8 mouse cellular contexts compared by ENCODE assay signal in the genomic region with DNA sequence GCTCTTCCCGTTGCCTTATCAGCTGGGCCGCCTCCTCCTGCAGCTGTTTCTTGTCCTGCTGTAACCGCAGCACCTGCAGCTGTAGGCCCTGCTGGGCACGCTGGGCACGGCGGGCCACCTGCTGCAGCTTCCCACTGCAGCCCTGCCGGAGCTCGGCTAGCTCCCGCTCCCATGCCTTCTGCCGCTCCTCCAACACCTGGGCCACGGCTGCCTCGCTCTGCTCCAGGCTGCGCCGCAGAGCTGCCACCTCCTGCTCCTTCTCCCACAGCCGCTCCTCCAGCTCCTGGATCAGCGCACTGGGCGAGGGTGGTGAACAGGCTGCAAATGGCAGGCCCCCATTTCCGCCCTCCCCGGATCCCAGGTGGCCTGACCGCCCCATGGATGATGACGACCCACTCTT. TPM values are rescaled to one million over a fixed set of nuclear protein-coding genes. Genes with fewer than 3 reads are reported as not detected.
DNase-seq lines count a peak whose midpoint lies in the region; ATAC-seq and TF ChIP-seq lines count a peak whose summit lies in the region.

No protein-coding gene starts in this region.

- no peak overlapping the region for H3K27ac ChIP-seq in midbrain, embryonic 11.5 days (ENCODE audit: low read depth, low read length)
- H3K27ac ChIP-seq in midbrain, embryonic 15.5 days: no peak overlapping the region
- no peak overlapping the region for H3K27ac ChIP-seq in hindbrain, postnatal 0 days

- peak; percentile 66 for DNase-seq in cerebellum, adult 11-12 months
- no peak for DNase-seq in cerebellum, postnatal 4 days (ENCODE audit: low spot score in 2 of 2)
- no peak for DNase-seq in midbrain, embryonic 11.5 days (ENCODE audit: low spot score, missing footprints)
- DNase-seq in hindbrain, postnatal 0 days (ENCODE audit: low spot score): peak; percentile 5
- DNase-seq in adrenal gland, postnatal 4 days (ENCODE audit: low spot score in 2 of 2): no peak
- DNase-seq in heart, adult 8-10 months (ENCODE audit: low spot score): no peak

- H3K9ac ChIP-seq in midbrain, embryonic 11.5 days (ENCODE audit: low read length): no peak overlapping the region
- no peak overlapping the region for H3K9ac ChIP-seq in midbrain, embryonic 15.5 days
- H3K9ac ChIP-seq in hindbrain, postnatal 0 days (replicated peaks; ENCODE audit: low read length): no peak overlapping the region

- 14% methylated on average over 21 of the region's 21 CpGs for WGBS in midbrain, embryonic 11.5 days
- 17% methylated on average over 21 of the region's 21 CpGs for WGBS in midbrain, embryonic 15.5 days
- 40% methylated on average over 21 of the region's 21 CpGs for WGBS in hindbrain, postnatal 0 days

- H3K27me3 ChIP-seq in midbrain, embryonic 11.5 days (ENCODE audit: control insufficient read depth, insufficient read depth, low read length): peaks cover 56% of the 10 kb centered on the region
- peaks cover 52% of the 10 kb centered on the region for H3K27me3 ChIP-seq in midbrain, embryonic 15.5 days (replicated peaks)
- no peaks in the 10 kb centered on the region; the same call in 1 of the 2 replicates for H3K27me3 ChIP-seq in hindbrain, postnatal 0 days (ENCODE audit: insufficient read depth, low read length)

- no peak for ATAC-seq in midbrain, embryonic 11.5 days (ENCODE audit: low FRiP score)
- ATAC-seq in midbrain, embryonic 15.5 days (replicated peaks): no peak
- no peak for ATAC-seq in hindbrain, postnatal 0 days
- peak; percentile 81 for ATAC-seq in megakaryocyte-erythroid progenitor cell, adult 5-6 weeks (replicated peaks; ENCODE audit: low FRiP score, low TSS enrichment, poor library complexity, severe bottlenecking)

- H3K4me2 ChIP-seq in midbrain, embryonic 11.5 days: peak overlapping the region; percentile 15
- H3K4me2 ChIP-seq in midbrain, embryonic 15.5 days: no peak overlapping the region
- H3K4me2 ChIP-seq in hindbrain, postnatal 0 days (ENCODE audit: low read depth, low read length): no peak overlapping the region

- H3K4me1 ChIP-seq in midbrain, embryonic 11.5 days (ENCODE audit: control insufficient read depth, insufficient read depth, low read length): peaks cover 31% of the 10 kb centered on the region
- H3K4me1 ChIP-seq in midbrain, embryonic 15.5 days: peaks cover 20% of the 10 kb centered on the region
- H3K4me1 ChIP-seq in hindbrain, postnatal 0 days (ENCODE audit: insufficient read depth, low read length): peaks cover 16% of the 10 kb centered on the region

- no peaks in the 10 kb centered on the region for H3K36me3 ChIP-seq in midbrain, embryonic 11.5 days (ENCODE audit: control insufficient read depth, insufficient read depth, low read length)
- no peaks in the 10 kb centered on the region for H3K36me3 ChIP-seq in midbrain, embryonic 15.5 days (replicated peaks)
- peaks cover 6% of the 10 kb centered on the region; the same call in 1 of the 2 replicates for H3K36me3 ChIP-seq in hindbrain, postnatal 0 days (ENCODE audit: insufficient read depth, low read length)

- TF ChIP-seq CTCF in hindbrain, postnatal 0 days (IDR thresholded peaks at IDR 0.05; ENCODE audit: low read depth): no peak

- H3K9me3 ChIP-seq in midbrain, embryonic 11.5 days (ENCODE audit: control insufficient read depth, low read length): no peaks in the 10 kb centered on the region
- H3K9me3 ChIP-seq in midbrain, embryonic 15.5 days: no peaks in the 10 kb centered on the region
- no peaks in the 10 kb centered on the region for H3K9me3 ChIP-seq in hindbrain, postnatal 0 days (ENCODE audit: low read length)

- H3K4me3 ChIP-seq in midbrain, embryonic 11.5 days (ENCODE audit: low read depth, low read length): no peak overlapping the region
- no peak overlapping the region for H3K4me3 ChIP-seq in midbrain, embryonic 15.5 days
- H3K4me3 ChIP-seq in hindbrain, postnatal 0 days (ENCODE audit: low read length): no peak overlapping the region

RNA-seq across cellular contexts. Expression of a gene that starts 6.0 kb away (rescaled TPM):
- polyA plus RNA-seq in midbrain, embryonic 11.5 days (2014; fragmentation: Nextera tagmentation; extraction: Ambion mirVana): 16.6 and 18.4 TPM in 2 replicates
- 10.0 and 11.6 TPM in 2 replicates for polyA plus RNA-seq in midbrain, embryonic 15.5 days (2015; fragmentation: Nextera tagmentation; extraction: Ambion mirVana)
- 6.8 TPM in 2 replicates for total RNA-seq in hindbrain, postnatal 0 days (2014; rRNA removed)
- polyA plus RNA-seq in hindbrain, postnatal 0 days (2015; fragmentation: Nextera tagmentation; extraction: Ambion mirVana): 5.9 and 6.2 TPM in 2 replicates
- total RNA-seq in megakaryocyte-erythroid progenitor cell, adult 5-6 weeks (2014; fragmentation: Nextera tagmentation): 9.1 and 15.6 TPM in 2 replicates
- 8.3 and 8.5 TPM in 2 replicates for total RNA-seq in megakaryocyte-erythroid progenitor cell, adult 5-6 weeks (2017)
- total RNA-seq in adrenal gland, postnatal 4 days (2021): 10 to 100 TPM in 1 of 2 experiments, 1 to 10 TPM in 1; 9.1 to 10.3 TPM
- 1 to 10 TPM; 5.0 to 5.7 (median 5.2) TPM for total RNA-seq in heart, adult 8-10 months (2022)

RNA-seq across cellular contexts. Expression of a gene that starts 6.0 kb away (rescaled TPM):
- 19.7 and 23.3 TPM in 2 replicates for polyA plus RNA-seq in midbrain, embryonic 11.5 days (2014; fragmentation: Nextera tagmentation; extraction: Ambion mirVana)
- 10.9 and 11.2 TPM in 2 replicates for polyA plus RNA-seq in midbrain, embryonic 15.5 days (2015; fragmentation: Nextera tagmentation; extraction: Ambion mirVana)
- 7.0 and 7.9 TPM in 2 replicates for total RNA-seq in hindbrain, postnatal 0 days (2014; rRNA removed)
- 6.0 and 6.6 TPM in 2 replicates for polyA plus RNA-seq in hindbrain, postnatal 0 days (2015; fragmentation: Nextera tagmentation; extraction: Ambion mirVana)
- 18.1 and 19.7 TPM in 2 replicates for total RNA-seq in megakaryocyte-erythroid progenitor cell, adult 5-6 weeks (2014; fragmentation: Nextera tagmentation)
- 30.6 and 38.4 TPM in 2 replicates for total RNA-seq in megakaryocyte-erythroid progenitor cell, adult 5-6 weeks (2017)
- total RNA-seq in adrenal gland, postnatal 4 days (2021): 10 to 100 TPM in 1 of 2 experiments, 1 to 10 TPM in 1; 9.6 to 10.3 TPM
- total RNA-seq in heart, adult 8-10 months (2022): 1 to 10 TPM; 6.0 to 8.6 (median 8.1) TPM

RNA-seq across cellular contexts. Expression of a gene that starts 6.8 kb away (rescaled TPM):
- polyA plus RNA-seq in midbrain, embryonic 11.5 days (2014; fragmentation: Nextera tagmentation; extraction: Ambion mirVana): 1.1 and 1.4 TPM in 2 replicates
- 17.4 and 17.9 TPM in 2 replicates for polyA plus RNA-seq in midbrain, embryonic 15.5 days (2015; fragmentation: Nextera tagmentation; extraction: Ambion mirVana)
- total RNA-seq in hindbrain, postnatal 0 days (2014; rRNA removed): 76.8 and 81.8 TPM in 2 replicates
- polyA plus RNA-seq in hindbrain, postnatal 0 days (2015; fragmentation: Nextera tagmentation; extraction: Ambion mirVana): 18.2 and 20.0 TPM in 2 replicates
- total RNA-seq in megakaryocyte-erythroid progenitor cell, adult 5-6 weeks (2014; fragmentation: Nextera tagmentation): 0.79 and 1.2 TPM in 2 replicates
- 0.08 TPM in 1 of 2 replicates, not detected in the other for total RNA-seq in megakaryocyte-erythroid progenitor cell, adult 5-6 weeks (2017)
- 10 to 100 TPM; 13.5 to 22.5 TPM for total RNA-seq in adrenal gland, postnatal 4 days (2021)
- total RNA-seq in heart, adult 8-10 months (2022): 1 to 10 TPM; 5.0 to 7.0 (median 5.4) TPM

RNA-seq across cellular contexts. Expression of a gene that starts 28.6 kb away (rescaled TPM):
- 37.6 and 46.7 TPM in 2 replicates for polyA plus RNA-seq in midbrain, embryonic 11.5 days (2014; fragmentation: Nextera tagmentation; extraction: Ambion mirVana)
- polyA plus RNA-seq in midbrain, embryonic 15.5 days (2015; fragmentation: Nextera tagmentation; extraction: Ambion mirVana): 69.4 and 71.0 TPM in 2 replicates
- total RNA-seq in hindbrain, postnatal 0 days (2014; rRNA removed): 14.4 and 21.2 TPM in 2 replicates
- polyA plus RNA-seq in hindbrain, postnatal 0 days (2015; fragmentation: Nextera tagmentation; extraction: Ambion mirVana): 83.3 and 90.6 TPM in 2 replicates
- total RNA-seq in megakaryocyte-erythroid progenitor cell, adult 5-6 weeks (2014; fragmentation: Nextera tagmentation): 103 and 130 TPM in 2 replicates
- total RNA-seq in megakaryocyte-erythroid progenitor cell, adult 5-6 weeks (2017): 63.3 and 66.2 TPM in 2 replicates
- total RNA-seq in adrenal gland, postnatal 4 days (2021): 100 to 1,000 TPM; 140 to 154 TPM
- 100 to 1,000 TPM in 3 of 4 experiments, 10 to 100 TPM in 1; 97.9 to 110 (median 105) TPM for total RNA-seq in heart, adult 8-10 months (2022)

RNA-seq across cellular contexts. Expression of a gene that starts 31.6 kb away (rescaled TPM):
- 144 and 156 TPM in 2 replicates for polyA plus RNA-seq in midbrain, embryonic 11.5 days (2014; fragmentation: Nextera tagmentation; extraction: Ambion mirVana)
- polyA plus RNA-seq in midbrain, embryonic 15.5 days (2015; fragmentation: Nextera tagmentation; extraction: Ambion mirVana): 130 and 133 TPM in 2 replicates
- total RNA-seq in hindbrain, postnatal 0 days (2014; rRNA removed): 137 TPM in 2 replicates
- 123 TPM in 2 replicates for polyA plus RNA-seq in hindbrain, postnatal 0 days (2015; fragmentation: Nextera tagmentation; extraction: Ambion mirVana)
- 67.7 and 103 TPM in 2 replicates for total RNA-seq in megakaryocyte-erythroid progenitor cell, adult 5-6 weeks (2014; fragmentation: Nextera tagmentation)
- total RNA-seq in megakaryocyte-erythroid progenitor cell, adult 5-6 weeks (2017): 80.0 and 86.8 TPM in 2 replicates
- total RNA-seq in adrenal gland, postnatal 4 days (2021): 10 to 100 TPM; 34.1 to 40.9 TPM
- total RNA-seq in heart, adult 8-10 months (2022): 10 to 100 TPM; 15.9 to 18.9 (median 18.3) TPM

Comparison
In these comparisons a context has a peak if more than half of its experiments do, and no peak if none do; other contexts are left out.
1. DNase-seq: peak in cerebellum, adult 11-12 months (single experiment) and hindbrain, postnatal 0 days (single experiment); none in cerebellum, postnatal 4 days (0 of 2), midbrain, embryonic 11.5 days (single experiment), adrenal gland, postnatal 4 days (0 of 2) and heart, adult 8-10 months (single experiment).